Mouse (Mus musculus) cerebellum, postnatal 14 days (tissue): ENCODE results near the gene Olfr1423.
"Not testable (repeated sequence)": the region's sequence is repeated elsewhere in the genome, so short reads cannot be mapped to it uniquely, and the experiment has no call there.

Experiments used
- DNase-seq, 2 experiments: peaks; one replicate each; pipeline ENCODE4 v3.0.0; 2021; ENCODE audit warnings: mixed read lengths in 2 of 2

Olfr1423 gene

GRCm38 (mm10) chr19:12006361-12006947 is 34.7 kb downstream of the Olfr1423 start:
- peak; percentile 57 to 64 for DNase-seq

DNA sequence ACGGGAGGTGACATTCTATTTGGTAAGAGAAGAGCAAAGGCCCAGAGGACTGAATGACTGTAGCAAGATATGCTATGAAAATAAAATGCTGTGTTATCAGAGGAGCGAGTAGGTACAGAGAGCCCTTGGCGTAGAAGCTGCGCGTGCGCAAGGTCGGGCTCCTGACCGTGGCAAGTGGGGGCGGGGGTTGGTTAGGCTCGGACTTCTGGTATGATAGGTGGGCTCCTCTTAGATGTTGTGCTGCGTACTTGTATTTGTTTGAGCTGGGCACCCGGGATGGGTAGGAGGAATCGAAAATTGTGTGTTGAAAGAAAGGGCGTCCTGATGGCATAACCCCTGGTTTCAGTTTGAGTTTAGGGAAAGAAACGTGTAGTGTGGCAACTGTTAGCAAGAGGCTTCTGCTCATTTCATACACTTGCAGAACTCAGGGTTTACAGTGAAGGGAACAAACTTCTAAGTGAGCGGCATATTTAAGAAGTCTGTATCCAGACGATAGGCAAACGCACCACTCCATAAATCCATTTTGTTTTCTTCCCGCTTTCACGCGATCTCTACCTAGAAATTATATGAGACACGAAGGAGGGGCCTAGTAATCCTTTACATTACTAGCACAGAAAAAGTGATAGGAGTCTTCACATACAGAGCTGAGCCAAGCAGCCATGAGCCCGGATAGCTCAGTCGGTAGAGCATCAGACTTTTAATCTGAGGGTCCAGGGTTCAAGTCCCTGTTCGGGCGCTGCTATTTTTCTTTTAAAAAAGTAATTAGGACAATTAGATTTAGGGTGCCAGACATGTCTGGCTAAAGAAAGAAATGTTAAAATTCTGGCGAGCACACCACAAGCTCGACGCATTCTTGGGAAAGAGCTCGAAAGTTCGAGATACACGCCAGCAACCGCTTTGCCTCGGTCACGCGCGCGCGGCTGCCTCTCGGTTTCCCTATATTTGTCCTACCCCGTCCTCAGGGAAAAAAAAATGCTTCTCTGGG is 35.4 kb downstream of the Olfr1423 start:
- DNase-seq, result peak; percentile 92 to 94

- peak; percentile 16 to 27 for DNase-seq
Measured at GRCm38 (mm10) chr19:12004216-12005008, 36.7 kb downstream of the Olfr1423 start.

- no peak for DNase-seq
Measured at GRCm38 (mm10) chr19:12003568-12003967, 37.5 kb downstream of the Olfr1423 start.

DNA sequence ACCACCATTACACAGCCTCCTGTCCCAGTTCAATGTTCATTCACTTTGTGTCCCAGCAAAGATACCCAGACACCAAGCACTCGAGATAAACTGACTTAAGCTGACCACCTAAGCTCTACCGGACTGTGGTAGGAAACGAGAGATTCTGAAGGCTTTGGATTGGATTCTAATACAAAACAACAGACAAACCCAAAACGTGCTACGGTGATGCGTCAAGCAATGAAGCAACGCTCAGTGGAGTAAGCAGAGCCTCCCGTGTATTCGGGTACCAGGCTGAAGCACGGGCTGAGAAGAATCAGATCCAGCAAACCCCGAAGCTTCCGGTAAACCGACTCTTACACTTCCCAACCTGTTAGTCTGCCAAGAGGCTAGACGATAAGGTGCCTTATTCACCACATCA is 38.3 kb downstream of the Olfr1423 start:
- DNase-seq, result no peak

- peak; percentile 75 to 84 for DNase-seq
Measured at GRCm38 (mm10) chr19:12002125-12002524, 39.0 kb downstream of the Olfr1423 start.

DNA sequence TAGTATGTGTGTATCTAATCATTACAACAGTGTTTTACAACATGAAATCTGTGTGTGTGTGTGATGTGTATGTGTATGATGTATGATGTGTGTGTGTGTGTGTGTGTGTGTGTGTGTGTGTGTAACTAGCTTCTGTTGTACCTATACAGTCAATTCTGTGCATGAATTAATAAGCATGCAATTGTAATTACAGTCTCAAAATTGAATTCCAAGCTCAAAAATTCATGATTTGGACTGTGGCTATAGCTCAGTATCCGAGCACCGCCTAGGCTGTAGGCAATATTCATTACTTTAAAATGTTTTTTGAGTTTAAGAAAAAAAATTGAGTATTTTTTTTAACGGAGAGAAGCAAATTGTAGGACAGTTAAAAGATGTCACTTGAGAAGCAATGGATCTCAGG is 39.4 kb downstream of the Olfr1423 start:
- DNase-seq, result no peak

DNA sequence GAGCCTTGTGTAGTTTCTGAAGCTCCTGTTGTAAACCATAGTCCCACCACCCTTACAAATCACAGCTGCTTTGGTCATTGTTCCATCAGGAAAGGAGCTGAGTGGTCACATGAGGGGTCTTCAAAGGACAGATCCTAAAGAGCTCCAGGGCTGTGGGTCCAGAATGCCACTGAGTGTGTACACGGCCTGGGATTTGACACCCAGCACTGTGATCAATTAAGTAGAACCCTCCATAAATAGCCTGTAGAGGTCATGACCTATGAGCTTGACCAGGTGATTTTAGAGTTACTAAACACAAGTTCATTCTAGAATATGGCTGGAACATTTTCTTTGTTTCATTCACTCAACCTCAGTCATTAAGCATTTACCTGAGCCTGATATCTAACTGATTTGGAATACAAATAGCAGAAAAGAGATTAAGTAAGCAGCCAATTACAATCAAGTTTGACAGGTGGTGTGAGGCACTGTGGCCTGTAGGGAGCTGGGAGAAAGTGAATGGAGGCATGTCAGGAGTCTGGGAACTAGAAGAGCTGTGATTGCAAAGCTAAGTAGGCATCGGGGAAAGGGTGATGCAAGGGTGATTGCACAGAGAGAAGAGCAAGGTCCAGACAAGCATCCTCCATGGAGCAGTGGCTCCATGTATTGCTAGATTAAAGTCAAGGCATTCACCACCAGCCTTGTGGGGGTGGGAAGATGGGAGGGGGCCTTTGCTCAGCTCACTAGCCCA is 45.2 kb downstream of the Olfr1423 start:
- DNase-seq, result no peak

DNA sequence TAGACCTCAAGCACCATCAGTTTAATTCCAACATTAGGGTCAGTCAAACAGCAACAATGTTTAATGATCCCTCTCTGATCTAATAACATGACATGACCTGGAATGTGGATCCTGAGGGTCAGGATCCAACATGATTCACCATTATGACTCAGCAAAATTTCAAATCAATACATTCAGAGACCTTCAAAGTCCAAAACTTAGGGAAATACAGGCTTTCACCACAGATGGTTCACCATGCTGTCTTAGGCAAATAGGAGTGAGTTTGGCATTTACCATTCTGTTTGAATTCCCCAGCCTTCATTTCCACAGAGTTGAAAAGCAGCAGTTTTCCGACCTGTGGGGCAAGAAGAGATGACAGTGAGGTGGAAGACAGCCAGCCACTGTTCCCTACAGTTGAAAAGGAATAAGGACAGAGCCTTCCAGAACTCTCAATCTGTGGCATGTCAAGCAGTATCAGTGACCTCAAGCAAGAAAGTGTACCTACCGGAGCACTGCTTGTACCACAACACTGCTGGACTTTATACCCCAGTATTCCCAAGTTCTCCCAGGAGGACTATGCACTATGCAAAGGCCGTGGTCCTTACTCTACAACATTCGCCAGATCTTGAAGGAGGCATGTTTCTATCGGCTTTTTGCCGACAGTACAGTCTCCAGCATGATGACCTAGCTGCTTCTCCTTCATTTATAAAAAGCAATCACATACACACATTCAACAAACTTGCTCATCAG is 46.2 kb downstream of the Olfr1423 start:
- no peak for DNase-seq

DNA sequence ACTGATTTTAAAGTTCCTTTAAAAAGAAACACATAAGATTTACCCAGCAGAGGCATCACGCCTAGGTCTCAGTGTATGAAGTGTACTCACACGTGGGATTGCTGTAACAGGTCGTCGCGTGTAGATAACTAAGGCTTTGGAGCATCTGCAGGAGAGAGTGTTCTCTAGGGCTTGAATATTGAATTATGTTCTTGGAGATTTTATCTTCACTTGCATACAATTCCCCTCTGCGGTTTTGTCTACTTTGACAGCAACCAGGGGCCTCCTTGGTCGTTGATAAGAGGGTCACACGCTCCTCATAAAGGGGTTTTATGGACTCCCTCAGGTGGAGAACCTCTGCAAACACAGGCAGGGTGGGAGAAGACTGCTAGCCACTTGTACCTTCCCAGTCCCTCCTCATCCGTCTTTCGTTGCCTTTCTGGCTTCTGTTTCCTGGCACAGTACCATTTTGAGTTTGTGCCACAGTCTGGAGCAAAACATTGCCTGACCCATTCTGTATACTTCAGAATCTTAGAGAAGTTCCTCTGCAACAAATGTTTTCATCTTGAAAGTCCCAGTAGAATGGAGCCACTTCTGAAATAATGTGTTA is 48.6 kb downstream of the Olfr1423 start:
- DNase-seq, result peak in 1 of 2 experiments; percentile 26

DNA sequence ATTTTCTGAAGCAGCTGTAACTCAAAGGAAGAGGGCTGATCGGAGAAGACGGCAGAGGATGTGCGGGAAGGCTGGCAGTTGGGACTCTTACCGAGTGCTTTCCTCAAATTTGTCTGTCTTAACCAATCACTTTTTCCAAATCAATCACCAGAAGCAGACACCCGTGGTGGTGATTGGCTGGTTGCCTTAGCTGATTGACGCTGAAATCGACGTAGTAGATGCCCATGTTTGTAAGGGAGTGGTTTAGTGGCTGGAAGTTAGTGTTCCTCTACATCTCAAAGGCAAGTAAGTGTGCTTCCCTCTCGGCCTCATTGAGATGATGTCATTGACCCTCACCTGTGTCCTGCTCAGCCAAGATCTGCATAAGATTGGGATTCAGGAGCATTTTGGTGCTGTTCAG is 49.1 kb downstream of the Olfr1423 start:
- DNase-seq, result no peak

DNA sequence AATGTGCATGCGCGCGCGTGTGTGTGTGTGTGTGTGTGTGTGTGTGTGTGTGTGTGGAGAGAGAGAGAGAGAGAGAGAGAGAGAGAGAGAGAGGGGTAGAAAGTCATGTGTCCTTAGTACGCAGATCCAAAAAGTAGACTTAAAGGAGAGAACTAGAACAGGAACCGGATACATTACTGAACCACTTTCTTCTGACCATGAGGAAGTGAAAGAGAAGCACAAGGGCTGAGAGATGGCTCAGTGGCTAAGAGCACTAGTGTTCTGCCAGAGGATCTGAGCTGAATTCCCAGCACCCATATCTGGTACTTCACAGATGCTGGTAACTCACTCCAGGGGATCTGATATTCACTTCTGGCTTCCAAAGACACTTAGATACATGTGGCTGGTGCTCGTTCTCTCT is 51.8 kb downstream of the Olfr1423 start:
- DNase-seq, result no peak

GRCm38 (mm10) chr19:11987841-11988240 is 53.3 kb downstream of the Olfr1423 start:
- DNase-seq, result no peak

DNA sequence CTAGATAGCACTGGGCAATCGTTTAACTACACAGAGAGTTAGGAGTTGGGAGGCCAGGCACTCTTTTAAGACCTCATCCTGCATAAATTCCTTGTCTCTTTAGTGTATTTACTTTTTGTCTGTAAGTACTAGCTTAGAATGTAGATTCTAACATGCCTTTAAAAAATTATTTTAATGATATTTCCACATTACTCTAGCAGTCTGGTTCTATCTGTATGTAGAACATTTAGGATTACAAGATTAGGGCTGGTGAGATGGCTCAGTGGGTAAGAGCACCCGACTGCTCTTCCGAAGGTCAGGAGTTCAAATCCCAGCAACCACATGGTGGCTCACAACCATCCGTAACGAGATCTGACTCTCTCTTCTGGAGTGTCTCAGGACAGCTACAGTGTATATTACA is 56.5 kb downstream of the Olfr1423 start:
- DNase-seq, result not testable (repeated sequence)
